Mouse (Mus musculus) fibroblast of lung, adult 2 months (primary cell): ENCODE results near the gene Trpt1.

Source experiments
- DNase-seq: peaks from one replicate; pipeline ENCODE4 v3.0.0-alpha.2; 2011; ENCODE audit warnings: low read depth

Trpt1 gene

DNA sequence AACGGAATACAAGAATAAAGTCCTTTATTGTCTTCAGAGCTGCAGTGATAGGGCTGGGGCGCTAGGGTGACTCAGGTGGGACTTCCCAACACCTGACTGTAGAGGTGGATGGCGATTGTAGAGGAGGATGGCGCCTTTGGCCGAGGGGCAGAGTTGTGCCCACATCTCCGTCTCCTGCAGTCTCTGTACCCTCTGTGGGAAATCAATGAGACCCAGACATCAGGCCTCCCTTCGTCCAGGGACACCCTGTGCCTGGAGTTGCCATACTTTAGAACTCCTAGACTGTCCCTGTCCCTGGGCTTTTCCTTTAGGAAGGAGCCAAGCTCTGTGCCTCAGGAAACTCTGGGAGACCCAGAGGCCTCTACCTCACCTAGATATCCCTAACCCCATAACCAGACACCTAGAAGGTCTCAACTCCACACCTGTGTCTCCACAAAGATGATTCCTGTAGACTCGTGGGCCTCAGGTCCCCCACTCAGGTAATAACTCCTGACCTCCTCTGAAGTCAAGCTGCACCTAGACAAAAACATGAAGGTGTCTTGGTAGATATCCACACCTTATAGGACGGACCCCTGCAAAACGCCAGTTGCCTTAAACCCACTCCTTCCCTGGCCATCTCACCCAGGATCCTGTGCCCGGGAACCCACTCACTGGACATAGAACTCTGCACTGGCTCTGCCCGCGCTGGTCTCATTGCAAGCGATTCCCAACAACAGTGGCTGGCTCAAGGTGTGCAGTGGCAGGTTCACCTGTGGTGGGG is 2.7 kb upstream of the Trpt1 start:
- DNase-seq: no peak

DNA sequence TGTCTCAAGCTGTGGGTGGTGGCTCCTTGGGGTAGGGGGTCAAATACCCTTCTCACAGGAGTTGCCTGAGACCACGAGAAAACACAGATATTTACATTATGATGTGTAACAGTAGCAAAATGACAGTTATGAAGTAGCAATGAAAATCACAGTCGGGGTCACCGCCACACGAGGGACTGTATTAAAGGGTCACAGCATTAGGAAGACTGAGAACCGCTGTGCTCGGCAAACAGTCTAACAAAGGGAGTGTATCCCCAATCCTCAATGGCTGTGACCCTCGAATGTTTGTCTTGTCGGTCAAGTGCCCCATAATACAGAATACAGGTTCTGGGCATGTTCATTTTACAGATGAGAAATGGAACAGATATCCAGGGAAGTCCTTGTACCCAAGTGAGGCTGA is 1.9 kb upstream of the Trpt1 start:
- DNase-seq: no peak

DNA sequence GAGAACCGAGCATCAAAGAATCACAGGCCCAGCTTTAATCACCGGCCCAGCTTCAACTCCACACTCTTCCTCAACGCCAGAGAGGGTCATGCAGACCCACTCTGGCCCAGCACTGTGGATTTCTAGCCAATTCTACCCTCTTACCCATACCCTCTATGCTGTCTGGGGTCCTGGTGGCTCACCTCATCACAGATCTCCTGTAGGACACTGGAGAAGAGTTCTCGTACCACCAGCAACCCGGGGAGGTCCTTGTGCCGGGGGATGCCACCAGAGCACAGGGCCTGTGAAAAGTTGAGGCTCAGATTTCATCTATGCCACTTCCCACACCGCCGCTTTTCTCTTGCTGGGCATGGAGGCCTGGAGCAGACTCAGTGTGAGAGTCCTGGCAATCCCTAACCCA is 1.4 kb upstream of the Trpt1 start:
- DNase-seq: no peak

DNA sequence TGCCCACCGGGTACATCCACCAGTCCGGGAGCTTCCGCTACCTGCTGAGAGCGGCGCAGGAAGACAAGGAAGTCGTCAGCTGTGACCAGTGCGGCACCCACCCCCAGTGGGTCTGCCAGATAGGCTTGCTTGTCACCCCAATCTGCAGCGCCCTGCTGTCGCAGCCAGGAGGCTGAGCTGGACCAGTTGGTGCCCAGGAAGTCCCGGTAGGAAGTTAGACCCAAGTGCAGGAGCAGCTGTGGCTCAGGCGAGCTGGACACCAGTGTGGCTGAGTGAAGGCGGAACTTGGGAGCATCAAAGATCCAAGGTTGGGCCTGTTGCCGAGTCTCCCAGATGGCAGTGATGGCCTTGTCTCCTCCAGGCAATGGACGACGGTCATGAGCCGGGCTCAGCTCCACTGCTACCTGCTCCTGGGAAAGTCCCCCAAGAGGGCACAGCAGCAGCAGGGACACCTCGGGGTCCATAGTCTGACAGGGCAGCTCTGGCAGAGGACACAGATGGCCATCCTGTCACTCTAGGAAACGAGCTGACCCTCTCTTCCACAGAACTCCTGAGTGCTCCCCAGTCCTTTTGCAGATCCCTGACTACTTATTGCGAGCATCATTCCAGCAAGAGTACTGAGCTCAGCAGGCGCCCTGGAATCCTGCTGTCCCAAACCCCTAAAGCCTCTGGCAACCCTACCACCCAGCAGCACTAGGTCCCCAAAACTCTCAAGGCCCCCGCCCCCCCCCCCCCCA is 508 bp upstream of the Trpt1 start:
- DNase-seq: no peak

DNA sequence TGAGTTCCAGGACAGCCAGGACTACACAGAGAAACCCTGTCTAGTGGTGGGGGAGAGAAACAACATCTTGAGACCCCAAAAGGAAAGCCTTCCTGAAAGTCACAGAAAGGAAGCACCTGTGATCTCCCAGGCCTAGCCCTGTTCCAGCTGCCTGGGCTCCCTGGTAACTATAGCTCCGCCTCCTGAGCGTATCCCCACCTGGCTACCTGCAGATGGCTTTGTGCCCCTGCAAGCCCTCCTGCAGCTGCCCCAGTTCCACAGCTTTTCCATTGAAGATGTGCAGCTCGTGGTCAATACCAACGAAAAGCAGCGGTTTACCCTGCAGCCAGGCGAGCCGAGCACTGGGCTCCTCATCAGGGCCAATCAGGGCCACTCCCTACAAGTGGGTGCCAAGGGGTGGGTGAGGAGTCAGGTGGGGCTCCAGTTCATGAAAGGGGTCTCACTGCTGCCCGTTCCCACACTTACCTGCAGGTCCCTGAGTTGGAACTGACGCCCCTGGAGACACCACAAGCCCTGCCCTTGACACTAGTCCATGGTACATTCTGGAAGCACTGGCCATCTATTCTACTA is 1.9 kb downstream of the Trpt1 start:
- no peak for DNase-seq

DNA sequence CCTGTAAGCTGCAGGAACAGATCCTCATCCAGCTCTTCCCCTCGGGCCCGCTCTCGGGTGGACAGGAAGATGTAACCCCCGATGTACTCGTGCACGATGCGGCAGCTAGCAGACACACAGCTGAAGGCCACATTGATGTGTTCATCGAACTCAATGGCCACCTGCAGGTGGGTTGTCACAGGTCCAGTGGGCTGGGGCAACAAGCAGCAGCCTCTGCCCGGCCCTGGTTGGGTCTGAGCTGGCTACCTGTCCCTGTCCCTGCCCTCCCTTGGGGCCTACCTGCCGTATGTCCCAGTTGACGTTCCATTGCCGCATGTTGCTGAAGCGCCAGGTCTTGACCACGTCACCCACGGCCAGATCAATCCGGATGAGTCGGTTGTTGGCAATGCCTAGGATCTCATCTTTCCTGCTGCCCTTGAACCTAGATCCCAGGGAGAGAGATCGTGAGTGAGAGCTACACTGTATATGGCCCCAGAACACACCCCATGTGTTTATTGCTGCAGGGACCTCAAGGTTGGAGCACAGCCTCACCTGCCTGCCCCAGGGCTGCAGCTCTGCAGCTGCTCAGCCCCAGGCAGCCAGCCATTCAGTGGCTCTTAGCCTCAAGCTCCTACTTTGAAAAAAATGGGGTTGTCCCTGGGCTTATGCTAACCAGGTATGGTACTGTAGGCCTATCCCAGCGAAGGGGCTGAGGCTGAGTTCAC is 3.6 kb downstream of the Trpt1 start:
- DNase-seq: no peak

DNA sequence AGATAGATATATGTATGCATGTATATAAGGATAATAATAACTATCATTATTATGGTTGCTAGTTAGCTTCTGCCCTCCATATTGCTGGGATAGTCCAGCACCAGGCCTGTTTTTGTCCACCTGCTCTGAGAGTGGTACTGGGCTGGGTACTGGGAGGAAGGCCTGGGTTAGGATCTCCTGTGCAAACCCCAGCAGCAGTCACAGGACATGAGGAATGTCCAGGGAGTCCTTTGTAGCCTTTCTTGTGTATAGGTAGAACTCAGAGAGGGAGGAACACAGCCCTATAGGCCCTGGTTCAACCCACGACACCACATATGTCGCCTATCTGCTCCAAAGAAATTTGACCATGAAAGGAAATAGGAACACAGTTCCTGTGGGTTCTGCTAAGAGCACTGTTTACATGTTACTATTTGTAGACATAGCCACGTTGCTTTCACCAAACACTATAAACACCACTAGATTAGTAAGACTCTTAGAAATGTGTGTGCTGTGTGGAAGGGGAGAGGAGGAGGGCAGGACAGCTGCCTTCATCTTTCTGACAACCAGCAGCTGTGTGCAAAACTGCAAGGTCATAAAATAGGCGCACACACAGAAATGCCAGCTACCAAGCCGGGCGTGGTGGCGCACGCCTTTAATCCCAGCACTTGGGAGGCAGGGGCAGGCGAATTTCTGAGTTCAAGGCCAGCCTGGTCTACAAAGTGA is 11.1 kb downstream of the Trpt1 start:
- no peak for DNase-seq

DNA sequence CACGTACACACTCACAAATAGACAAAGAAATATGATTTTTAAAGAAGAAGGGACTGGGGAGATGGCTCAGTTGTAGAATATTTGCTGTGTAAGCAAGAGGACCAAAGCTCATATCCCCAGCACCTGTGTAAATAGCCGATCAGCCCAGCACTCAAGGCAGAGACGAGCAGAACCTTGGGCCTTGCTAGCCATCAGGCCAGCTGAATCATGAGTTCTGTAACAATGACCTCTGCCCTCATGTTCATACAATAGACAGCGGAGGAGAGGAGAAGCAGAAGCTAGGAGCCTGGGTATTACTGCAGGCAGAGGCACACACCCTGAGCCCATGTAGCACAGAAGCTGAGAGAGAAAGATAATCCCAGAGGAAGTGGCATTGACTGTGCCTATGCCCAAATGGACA is 16.5 kb downstream of the Trpt1 start:
- no peak for DNase-seq

DNA sequence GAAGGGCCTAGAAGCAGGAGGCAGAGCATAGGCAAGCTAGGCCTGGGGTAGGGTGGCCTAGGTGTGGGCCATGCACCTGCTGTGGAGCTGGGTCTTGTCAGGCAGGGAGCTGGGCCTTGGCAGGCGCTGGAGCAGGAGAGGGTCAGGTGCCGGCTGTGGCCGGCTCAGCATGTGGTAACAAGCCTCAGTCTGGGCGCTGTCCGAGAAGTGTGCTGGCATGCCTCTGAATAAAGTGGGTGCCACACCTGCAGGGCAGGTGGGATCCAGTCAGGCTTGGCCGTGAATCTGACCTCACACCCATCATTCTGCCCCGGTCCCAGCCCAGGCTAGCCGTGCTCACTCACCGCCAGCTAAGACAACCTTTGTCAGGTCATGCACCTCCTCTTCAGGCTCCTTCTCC is 18.1 kb downstream of the Trpt1 start:
- DNase-seq: no peak

DNA sequence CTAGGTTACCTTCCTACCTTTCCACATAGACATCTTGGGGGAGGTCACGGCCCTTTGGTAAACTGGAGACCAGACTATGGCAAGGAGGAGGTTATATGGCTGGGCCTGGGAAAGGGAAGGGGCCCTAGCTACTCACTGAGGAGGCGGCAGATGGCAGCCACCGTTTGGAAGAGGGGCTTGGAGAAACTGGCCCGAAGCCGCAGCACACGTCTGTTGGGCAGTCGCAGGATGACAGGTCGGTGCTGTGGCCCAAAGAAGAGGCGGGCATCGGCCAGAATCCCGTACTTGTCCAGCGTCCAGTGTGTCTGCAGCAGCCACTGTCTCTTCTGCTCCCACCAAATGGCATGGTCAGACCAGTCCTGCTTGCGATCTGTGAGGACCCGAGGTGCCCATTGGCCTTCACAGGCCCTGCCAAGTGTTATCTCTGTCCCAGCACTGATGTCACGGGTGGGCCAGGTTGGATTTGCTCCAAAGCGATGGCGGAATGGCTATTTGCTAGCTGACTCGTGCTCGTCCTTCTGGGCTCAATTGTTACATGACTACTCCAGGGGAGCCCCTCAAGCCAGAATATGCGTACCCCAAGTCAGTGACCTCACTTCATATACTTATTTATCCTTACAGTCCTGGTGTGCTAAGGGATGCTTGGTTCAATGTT is 18.7 kb downstream of the Trpt1 start:
- DNase-seq: no peak

DNA sequence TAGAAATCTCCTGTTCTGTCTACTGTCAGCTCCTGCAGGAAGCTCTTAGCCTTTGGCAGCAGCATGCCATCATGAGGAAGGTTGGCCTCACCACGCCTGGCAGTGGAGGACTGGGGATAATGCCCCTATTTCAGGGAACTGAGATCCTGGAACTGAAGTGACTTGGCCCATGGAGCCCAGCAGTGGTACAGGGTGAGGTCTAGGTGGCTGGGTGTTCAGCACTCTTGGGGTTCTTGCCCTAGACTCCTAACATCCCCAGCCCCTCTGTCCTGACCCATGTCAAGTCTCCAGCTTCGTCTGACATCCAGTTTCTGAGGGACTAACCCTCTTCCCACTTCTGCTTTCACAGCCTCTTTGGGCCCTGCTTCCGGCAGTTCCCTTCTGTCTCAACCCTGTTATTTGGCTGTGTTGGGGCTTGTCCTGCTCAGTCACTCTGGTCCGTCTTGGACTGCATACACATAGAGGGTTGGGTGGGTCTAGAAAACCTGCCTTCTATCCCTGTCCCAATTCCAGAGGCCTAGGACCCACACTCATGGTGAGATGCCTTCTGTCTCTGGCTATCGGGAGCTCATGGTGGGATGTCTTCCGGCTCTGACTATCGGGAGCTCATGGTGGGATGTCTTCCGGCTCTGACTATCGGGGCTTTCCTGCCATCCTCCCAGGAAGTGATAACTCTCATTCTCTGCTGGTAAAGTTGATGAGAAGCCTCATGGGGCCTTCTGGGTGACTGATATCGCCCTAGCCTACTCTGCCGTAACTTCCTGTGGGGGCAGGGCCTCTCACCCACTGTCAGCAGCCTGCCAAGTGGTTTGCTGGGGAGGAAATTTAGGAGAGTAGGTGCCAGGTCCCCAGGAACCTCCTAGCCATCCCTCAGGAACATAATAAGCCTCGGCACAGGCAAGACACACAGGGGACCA is 21.9 kb downstream of the Trpt1 start:
- DNase-seq: no peak

DNA sequence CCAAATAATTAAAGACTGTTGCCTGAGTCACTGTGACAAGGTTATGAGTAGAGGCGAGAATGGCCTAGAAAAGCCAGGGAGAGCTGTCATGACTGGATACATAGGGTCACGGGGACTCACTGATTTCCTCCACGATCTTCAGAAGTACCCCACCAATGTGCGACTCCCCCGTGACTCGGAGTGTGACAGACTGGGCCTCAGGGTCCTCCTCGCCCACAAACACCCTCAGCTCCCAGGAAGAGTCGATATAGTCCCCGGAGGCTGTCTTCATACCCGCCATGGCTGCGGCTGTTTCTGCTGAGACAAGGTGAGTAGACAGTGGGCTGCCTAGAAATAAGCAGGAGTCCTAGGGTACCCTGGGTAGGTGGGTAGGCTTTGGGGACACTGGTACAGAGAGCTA is 22.6 kb downstream of the Trpt1 start:
- DNase-seq: no peak

DNA sequence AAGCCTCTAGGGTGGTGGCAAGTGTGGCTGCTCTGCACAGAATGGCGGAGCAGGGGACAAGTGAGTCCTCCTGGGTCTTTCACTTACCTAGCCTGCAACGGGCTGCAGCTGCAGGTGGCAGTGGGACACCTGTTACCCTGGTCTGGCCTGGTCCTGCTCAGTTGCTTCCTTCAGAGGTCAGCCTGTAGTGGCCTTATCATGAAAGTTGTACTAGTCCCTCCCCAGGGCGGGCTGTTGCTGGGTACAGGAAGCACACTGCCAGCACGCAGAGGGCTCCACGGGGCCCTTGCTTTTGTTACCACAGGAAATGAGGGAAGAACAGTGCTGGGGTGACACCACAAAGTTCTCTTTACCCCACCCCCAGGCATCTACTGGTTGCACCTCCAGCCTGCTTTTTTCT is 23.3 kb downstream of the Trpt1 start, which contains the start of gene Fermt3:
Gene Fermt3 (minus strand): TSS at position 279 of the 400 bp plus-strand sequence.
- DNase-seq: no peak

DNA sequence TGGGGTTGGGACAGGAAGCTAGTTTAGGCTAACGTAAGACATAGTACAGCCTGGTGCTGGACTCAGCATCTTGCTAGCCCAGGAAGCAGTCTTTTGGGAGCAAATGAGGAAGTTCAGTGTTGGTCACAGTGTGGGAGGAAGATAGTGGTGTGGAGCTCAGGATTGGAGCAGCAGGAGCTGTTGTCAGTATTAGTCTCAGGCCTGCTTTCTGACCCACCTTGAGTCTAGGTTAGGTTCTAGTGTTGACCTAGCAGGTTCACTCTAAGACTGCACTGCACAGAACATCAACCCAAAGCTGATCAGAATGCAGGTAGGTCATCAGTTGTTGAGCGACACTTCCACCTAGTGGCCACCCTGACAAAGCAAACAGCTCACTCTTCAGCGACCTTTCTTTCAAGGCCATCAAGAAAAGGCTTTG is 24.3 kb downstream of the Trpt1 start:
- peak; percentile 9 for DNase-seq

DNA sequence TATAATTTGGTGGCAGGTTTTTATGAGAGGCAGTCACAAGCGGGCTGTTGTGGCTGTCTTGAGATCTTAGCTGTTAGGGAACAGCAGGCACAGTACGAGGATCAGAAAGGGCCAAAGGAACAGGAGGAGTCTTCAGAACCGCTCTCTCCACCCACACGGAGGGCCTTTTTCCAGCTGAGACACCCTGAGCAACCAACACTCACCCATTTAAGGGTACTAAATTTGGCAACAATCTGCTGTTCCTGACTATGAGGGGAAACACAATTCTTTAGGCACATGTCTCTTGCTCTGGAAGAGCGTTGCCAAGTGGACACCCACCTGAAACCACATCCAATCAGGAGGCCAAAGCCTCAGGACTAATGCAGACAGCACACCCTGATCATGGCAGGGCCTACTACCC is 33.6 kb downstream of the Trpt1 start:
- DNase-seq: no peak

DNA sequence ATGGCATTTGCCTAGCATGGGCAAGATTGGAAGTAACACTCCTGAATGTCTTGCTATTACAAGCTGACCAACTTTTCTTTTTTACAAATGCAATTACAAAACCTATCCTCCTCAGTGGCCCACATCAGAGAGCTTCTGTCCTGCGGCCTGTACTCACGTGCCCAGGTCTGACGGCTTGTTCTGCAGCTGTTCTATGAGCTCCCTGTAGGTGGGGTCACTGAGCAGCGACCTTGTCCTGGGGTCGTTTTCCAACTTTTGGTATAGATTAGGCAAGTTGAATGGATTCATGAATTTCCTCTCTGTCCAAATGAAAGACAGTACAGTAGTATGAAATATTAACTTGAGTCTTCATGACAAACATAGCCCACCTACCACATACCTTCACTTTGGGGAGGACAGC is 38.1 kb downstream of the Trpt1 start:
- no peak for DNase-seq

DNA sequence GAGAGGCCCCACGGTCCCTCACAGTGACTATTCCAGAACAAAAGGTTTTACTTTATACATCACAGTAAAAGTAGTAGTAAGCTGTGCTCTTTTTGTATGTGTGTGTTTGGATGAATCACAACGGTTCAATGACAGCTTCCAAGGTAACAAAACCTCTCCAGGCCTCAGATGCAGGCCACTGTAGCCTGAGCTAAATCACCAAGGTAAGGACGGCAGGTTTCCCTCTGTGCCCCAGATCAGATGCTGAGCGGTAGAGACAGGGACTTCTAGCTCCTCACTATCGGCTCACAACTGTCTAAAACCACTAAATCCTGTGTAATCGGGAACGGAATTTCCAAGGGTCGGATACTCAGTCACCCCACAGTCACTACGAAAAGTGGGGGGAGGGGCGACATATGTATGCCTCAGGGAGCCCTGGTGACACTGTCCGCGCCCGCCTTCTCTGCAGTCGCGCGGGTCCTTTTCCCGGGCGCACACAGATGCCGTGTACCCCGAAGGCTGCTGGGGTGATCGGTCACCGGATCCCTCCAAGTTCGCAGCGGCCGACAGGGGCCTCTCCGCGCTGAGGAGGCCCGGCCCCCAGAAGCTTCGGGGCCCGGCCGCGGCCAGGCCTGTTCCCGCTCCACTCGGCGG is 43.3 kb downstream of the Trpt1 start:
- DNase-seq: no peak

DNA sequence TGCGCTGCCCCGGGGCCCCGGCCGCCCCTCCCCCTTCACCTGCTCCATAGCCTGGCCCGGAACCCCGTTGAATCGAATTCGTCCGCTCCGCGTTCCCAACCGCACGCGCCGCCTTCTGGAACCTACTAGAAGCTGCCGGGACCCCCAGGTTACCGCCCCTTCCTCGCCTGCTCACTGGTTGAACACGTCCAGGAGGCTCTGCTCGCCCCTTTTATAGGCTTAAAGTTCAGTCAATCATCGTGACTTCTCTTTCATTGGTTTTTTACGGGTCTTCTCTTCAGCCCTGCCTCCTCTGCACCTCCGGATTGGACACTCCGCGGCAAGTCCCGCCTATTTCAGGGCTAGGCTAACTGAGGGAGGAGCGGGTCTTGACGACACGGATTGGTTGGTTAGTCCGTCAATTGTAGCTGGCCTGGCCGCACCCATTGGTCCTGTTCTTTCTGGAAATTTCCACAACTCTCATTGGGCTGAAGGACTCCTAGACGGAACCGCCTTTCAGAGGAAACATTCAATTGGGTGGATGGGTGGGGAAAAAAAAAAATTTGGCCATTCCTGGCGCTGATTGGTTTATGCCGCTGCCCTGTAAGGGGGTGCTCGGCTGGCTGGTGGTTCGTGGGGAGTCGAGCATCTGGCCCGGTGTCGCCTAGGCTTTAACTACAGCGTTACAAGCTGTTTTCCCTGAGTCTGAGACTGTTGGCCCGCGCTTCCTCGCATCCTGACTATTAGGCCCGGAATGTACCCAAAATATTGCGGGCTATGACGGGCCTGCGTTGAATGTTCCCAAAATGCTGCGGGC is 44.1 kb downstream of the Trpt1 start, which contains the start of gene Stip1:
Gene Stip1 (minus strand): TSS at position 127 of the 796 bp plus-strand sequence.
- DNase-seq: peak; percentile 100

DNA sequence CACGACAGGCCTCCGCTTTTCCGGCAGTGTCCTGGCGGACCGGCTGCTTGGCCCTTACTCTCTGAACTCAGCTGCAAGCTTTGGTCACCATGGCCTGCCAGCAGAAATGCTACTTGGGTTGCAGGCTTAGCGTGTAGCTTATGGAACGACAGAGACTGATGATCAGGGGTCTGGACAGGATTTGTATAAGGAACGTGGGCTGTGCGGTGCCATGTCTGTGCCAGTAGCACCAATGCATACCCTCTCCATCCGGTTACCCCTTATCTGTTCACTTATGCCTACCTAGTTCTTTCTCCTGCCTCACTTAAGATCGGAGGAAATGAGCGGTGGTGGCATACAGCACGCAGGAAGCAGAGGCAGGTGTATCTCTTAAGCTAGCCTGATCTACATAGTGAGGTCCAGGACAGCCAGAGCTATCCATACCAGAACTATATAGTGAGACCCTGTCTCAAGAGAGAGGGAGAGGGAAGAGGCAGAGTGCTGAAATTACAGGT is 44.8 kb downstream of the Trpt1 start:
- DNase-seq: no peak
